Mouse (Mus musculus) right cerebral cortex, adult 2 months (tissue): ENCODE results near the gene Dchs2.
"Not testable (repeated sequence)": the region's sequence is repeated elsewhere in the genome, so short reads cannot be mapped to it uniquely, and the experiment has no call there.

Experiments used
- DNase-seq, 2 experiments: peaks; one replicate each; pipeline ENCODE4 v3.0.0; 2021 to 2022; ENCODE audit warnings: low spot score in 2 of 2

Dchs2 gene

GRCm38 (mm10) chr3:83127726-83128448, at the start of gene Dchs2:
Gene Dchs2, plus strand, starts transcription at chr3:83127948.
- no peak for DNase-seq

GRCm38 (mm10) chr3:83080567-83081055, 47.1 kb upstream of the Dchs2 start:
- peak; percentile 63 to 69 for DNase-seq

GRCm38 (mm10) chr3:83097586-83097985, 30.2 kb upstream of the Dchs2 start:
- DNase-seq = no peak

- DNase-seq = peak; percentile 20 to 39
These were observed 29.2 kb upstream of the Dchs2 start for GRCm38 (mm10) chr3:83098546-83099034.

GRCm38 (mm10) chr3:83099139-83099538, 28.6 kb upstream of the Dchs2 start:
- no peak for DNase-seq

- DNase-seq = no peak
These were observed 28.1 kb upstream of the Dchs2 start for GRCm38 (mm10) chr3:83099651-83100050.

GRCm38 (mm10) chr3:83102286-83102685, 25.5 kb upstream of the Dchs2 start:
- DNase-seq = no peak

GRCm38 (mm10) chr3:83110163-83110562, 17.6 kb upstream of the Dchs2 start:
- no peak for DNase-seq

GRCm38 (mm10) chr3:83111485-83112261, 16.1 kb upstream of the Dchs2 start:
- no peak for DNase-seq

GRCm38 (mm10) chr3:83112869-83113268, 14.9 kb upstream of the Dchs2 start:
- no peak for DNase-seq

GRCm38 (mm10) chr3:83114946-83115345, 12.8 kb upstream of the Dchs2 start:
- no peak for DNase-seq

GRCm38 (mm10) chr3:83117592-83117991, 10.2 kb upstream of the Dchs2 start:
- DNase-seq = no peak

- DNase-seq = not testable (repeated sequence)
These were observed 3.8 kb upstream of the Dchs2 start for GRCm38 (mm10) chr3:83123945-83124344.

GRCm38 (mm10) chr3:83127088-83127725, 541 bp upstream of the Dchs2 start:
- no peak for DNase-seq

- peak in 1 of 2 experiments; percentile 36 for DNase-seq
These were observed 738 bp downstream of the Dchs2 start for GRCm38 (mm10) chr3:83128449-83128922.

GRCm38 (mm10) chr3:83129151-83129550, 1.4 kb downstream of the Dchs2 start:
- DNase-seq = no peak

GRCm38 (mm10) chr3:83136413-83136812, 8.7 kb downstream of the Dchs2 start:
- no peak for DNase-seq

- no peak for DNase-seq
These were observed 11.1 kb downstream of the Dchs2 start for GRCm38 (mm10) chr3:83138820-83139219.

GRCm38 (mm10) chr3:83145610-83146009, 17.9 kb downstream of the Dchs2 start:
- DNase-seq = no peak

GRCm38 (mm10) chr3:83147273-83148054, 19.7 kb downstream of the Dchs2 start:
- no peak for DNase-seq

GRCm38 (mm10) chr3:83148055-83148447, 20.3 kb downstream of the Dchs2 start:
- no peak for DNase-seq
